Mouse (Mus musculus) retina, embryonic 14.5 days (tissue): ENCODE measurements around the gene Cenpl.
"Not testable (repeated sequence)": the region's sequence is repeated elsewhere in the genome, so short reads cannot be mapped to it uniquely, and the experiment has no call there.

Experiments used
- DNase-seq: peaks from one replicate; pipeline ENCODE4 v3.0.0-alpha.2; 2015; ENCODE audit warnings: low spot score

The Cenpl gene

GRCm38 (mm10) chr1:161070352-161071271 lies at the start of gene Cenpl, which contains the start of gene Dars2:
TSS of gene Cenpl (plus strand) at chr1:161070713.
TSS of gene Dars2 (minus strand) at chr1:161070658.
- peak; percentile 98 for DNase-seq

GRCm38 (mm10) chr1:161025410-161026210 lies 44.9 kb upstream of the Cenpl start:
- DNase-seq = no peak

DNA sequence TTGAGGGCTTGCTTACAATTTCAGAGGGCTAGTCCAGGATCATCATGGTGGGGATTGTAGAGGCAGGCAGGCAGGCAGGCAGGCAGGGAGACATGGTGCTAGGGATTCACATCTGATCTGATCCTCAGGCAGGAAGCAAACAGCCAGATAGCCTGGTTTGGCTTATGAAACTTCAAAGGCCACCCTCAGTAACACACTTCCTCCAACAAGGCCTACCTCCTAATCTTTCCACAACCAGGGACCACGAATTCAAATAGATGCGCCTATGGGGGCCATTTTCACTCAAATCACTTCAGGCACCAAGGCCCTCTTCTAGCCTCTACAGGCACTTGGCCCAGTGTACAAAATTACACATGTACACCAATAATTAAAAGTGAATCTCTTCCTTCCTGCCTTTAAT lies 43.3 kb upstream of the Cenpl start:
- no peak for DNase-seq

DNA sequence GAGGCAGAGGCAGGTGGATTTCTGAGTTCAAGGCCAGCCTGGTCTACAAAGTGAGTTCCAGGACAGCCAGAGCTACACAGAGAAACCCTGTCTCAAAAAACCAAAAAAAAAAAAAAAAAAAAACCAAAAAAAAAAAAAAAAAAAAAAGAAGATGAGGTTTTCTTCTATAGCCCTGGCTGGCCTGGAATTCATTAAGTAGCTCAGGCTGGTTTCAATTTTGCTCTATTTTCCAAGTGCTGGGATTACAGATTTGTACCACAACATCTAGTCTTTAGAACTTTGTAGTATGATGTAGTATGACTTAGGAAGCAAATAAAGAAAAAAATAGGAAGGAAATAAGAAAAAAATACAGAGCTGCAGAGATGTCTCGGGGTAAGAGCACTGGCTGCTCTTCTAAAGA lies 42.1 kb upstream of the Cenpl start:
- DNase-seq = not testable (repeated sequence)

DNA sequence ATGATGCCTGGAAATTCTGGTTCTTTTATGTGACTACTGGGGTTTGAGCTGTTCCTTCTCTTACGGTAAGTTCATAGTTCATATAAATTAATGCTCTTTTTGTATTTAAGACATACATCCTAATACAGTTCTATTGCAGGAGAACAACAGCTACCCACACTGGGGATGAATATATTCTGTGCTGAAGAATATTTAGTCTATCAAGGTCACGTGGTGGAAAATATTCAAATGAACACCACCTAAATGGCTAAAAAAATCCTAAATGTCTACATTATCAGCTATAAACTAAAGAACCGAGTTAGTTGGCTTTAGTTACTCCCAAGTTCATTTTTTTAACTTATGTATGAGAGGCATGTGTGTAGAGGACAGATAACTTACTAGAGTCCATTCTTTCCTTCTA lies 40.5 kb upstream of the Cenpl start:
- DNase-seq = no peak

GRCm38 (mm10) chr1:161031881-161032280 lies 38.6 kb upstream of the Cenpl start:
- DNase-seq = no peak

GRCm38 (mm10) chr1:161032345-161032744 lies 38.2 kb upstream of the Cenpl start:
- DNase-seq = no peak

DNA sequence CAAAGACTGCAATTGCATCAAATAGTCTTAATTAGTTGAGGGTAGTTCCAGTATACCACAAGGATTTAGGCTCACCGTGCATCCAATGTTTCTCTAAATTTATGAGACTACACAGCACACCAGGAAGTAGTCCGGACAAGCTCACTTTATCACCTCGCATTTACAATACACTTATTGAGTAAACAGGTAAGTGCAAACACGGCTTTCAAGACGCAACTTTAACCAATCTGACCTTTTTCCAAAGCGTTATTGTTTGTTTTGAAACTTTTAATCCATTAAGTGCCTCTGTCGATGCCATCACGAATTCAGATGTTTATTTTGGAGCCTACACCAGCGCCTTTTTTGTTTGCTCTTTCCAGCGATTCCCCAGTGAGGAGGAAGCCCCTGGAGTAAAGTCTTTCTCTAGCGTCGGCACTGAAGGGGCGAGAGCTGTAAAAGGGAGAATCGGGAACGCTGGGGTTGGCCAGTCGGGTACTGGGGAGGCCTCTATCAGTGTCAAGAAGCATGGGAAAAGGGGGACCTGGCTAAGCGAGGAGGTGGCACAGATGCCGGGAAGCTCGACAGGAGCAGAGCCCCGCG lies 36.6 kb upstream of the Cenpl start:
- DNase-seq = peak; percentile 11

- peak; percentile 99 for DNase-seq
Observed at GRCm38 (mm10) chr1:161034435-161035280, 35.9 kb upstream of the Cenpl start, which contains the start of gene Zbtb37. TSS of gene Zbtb37 (minus strand) at chr1:161034849.

DNA sequence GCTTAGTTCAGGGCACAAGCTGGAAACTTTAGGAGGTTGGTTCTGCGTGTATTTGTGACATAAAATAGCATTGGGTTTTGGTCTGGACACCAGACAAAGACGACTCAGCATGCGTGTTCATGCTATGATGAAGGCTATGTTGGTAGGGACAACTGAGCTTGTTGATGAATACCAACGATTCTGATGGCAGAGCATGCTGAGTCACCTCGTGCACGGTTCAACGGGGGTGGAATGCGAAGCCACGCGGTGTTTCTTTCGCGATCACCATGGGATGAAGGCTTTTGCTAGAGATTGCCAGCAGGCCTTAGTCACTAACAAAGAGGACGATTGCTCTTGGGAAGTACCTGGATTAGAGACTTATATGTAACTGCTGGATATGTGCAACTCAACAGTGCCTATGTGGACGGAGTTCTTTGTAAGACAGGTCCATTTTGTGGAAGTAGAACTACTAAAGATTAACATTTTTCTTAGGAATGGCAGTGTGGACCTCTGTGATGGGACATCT lies 35.2 kb upstream of the Cenpl start:
- no peak for DNase-seq

DNA sequence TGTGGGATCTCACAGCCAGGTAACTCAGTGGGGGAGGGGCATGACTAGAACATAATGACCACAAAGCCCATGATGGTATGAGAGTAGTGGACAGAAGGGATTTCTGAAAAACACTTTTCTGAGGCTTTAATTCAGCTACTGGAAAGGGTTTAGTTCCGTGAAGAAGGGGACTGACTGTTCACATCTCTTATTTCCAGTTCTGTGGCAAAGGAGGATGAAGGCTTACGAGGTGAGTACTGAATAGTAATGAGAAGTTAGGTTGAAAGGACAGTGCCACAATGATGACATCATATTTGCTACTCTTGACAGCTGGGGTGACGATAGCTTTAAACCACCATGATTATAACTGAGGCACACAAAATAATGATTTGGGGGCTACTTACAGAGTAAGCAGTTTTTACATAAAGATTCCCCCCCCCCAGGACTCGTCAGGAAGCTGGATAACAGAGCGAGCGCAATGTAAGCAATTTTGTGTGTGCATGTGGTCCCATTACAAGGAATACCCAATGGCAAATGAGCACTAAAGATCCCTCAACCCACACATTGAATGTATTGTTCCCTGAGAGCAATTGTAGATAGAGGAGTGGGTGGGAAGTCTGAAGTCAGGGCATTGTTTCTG lies 34.6 kb upstream of the Cenpl start:
- DNase-seq = no peak

DNA sequence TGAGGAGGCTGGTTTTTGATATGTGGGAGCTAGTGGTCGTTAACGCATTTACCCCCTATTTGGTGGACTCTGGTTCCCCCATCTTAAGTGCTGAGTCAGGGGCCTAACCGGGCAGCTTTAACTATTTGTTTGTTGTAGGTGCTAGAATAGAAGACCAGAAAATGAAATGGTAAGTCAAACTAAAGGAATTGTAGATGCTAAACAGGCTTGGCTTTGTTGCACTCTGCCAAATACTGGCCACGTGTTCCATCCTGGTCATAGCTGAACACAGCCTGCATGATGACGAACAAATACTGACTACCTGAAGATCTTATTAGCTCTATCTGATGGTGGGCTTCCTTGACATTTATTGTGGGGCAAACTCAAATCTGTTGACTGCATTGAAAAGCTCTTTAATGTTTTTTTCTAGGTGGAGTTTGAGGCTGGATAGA lies 34.1 kb upstream of the Cenpl start:
- peak; percentile 22 for DNase-seq

- no peak for DNase-seq
Observed at GRCm38 (mm10) chr1:161037026-161037425, 33.5 kb upstream of the Cenpl start.

DNA sequence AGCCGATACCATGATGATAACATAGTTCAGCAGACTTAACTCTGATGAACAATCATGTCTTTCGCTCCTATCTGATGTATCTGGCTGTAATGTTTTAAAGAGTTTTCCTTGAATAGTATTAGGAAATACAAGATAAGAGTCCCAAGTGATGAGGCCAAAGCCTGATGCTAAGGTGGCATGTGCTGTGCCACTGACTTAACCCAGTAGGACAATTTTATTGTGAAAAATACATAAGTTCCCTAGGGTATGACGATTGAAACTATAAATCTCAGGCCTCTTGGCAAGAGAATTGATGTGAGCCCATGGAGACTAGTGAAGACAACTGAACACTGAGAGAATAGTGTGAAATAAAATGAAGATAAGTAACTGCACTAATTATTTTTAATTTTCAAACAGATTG lies 32.9 kb upstream of the Cenpl start:
- no peak for DNase-seq

DNA sequence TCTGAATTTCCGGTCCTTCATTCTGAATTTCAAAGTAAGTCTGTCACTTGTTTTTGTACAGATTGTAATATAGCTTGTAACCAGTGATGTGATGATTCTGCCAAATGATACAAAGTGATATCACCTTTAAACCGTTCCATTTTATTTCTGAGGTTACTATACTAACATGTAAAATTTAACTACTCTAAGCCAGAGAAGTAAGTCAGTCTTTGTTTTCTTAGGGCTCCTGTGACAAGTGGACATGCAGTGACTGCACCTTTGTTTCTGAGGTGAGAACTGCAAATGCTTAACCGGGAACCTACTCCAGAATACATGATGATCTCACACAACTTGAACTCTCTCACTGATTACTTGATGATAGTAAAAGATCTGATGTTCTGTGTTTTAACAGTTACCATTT lies 32.5 kb upstream of the Cenpl start:
- DNase-seq = no peak

- no peak for DNase-seq
Observed at GRCm38 (mm10) chr1:161038968-161039721, 31.4 kb upstream of the Cenpl start.

DNA sequence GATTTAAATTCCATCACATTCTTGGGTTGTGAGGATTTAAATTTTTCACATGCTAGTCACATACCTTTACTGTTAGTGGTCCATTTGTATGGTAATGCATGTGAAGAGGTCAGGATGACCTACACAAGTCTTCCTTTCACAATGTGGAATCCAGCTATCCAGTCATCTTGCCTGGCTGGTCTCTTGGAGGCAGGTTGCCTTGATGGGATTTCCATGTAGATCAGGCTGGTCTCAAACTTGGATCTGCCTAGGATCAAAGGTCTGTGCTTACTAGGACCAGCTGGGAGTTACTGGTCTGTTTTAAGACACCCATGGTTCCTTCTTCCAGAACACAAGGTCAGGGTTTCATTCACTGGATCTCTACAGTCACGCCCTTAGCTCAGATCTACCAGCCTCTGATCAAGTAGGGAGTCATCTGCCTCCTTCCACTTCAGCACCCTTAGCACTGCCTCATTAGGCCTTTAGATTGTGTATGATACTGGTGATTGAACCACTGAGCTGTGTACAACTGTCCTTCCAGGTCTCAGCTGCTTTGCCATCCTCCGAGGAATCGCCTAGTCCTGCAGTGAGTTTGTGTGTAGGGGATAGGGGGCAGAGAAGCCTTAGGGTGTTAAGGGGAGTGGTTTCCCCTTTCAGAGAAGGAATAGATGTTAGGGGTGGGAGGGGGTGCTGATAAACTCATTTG lies 30.6 kb upstream of the Cenpl start:
- peak; percentile 41 for DNase-seq

GRCm38 (mm10) chr1:161040426-161040770 lies 30.1 kb upstream of the Cenpl start:
- peak; percentile 5 for DNase-seq

GRCm38 (mm10) chr1:161040855-161041254 lies 29.7 kb upstream of the Cenpl start:
- DNase-seq = peak; percentile 13
